Mouse (Mus musculus) cerebellum, postnatal 10 days (tissue): Measurements from ENCODE around the gene Adamts17.
A peak's percentile ranks its signal among the peaks of the same experiment; 100 is the strongest.

ENCODE experiments used
- DNase-seq, 2 experiments: peaks; one replicate each; pipeline ENCODE4 v3.0.0; 2021; ENCODE audit warnings: mixed read lengths in 2 of 2

The Adamts17 gene

GRCm38 (mm10) chr7:67036502-67037485, 197.3 kb downstream of the Adamts17 start:
- DNase-seq: no peak

GRCm38 (mm10) chr7:67037726-67038520, 198.4 kb downstream of the Adamts17 start:
- DNase-seq: no peak

- DNase-seq: no peak
These were observed 199.6 kb downstream of the Adamts17 start for GRCm38 (mm10) chr7:67039143-67039542.

- no peak for DNase-seq
These were observed 200.3 kb downstream of the Adamts17 start for GRCm38 (mm10) chr7:67039861-67040260.

DNA sequence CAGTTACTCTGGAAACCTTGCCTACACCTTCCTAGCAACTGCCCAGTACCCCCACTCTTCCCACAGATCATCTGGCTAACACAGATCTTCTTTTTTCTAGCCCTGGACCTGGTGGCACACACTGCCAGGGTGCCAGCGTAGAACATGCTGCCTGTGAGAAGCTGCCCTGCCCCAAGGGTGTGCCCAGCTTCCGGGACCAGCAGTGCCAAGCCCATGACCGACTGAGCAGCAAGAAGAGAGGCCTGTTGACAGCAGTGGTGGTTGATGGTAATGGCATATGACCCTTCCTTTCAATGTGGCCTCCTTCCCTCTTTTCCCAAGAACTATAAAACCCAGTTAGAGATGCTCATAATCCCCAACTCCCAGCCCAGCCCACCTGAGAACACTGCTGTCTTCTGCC, 202.2 kb downstream of the Adamts17 start:
- no peak for DNase-seq

DNA sequence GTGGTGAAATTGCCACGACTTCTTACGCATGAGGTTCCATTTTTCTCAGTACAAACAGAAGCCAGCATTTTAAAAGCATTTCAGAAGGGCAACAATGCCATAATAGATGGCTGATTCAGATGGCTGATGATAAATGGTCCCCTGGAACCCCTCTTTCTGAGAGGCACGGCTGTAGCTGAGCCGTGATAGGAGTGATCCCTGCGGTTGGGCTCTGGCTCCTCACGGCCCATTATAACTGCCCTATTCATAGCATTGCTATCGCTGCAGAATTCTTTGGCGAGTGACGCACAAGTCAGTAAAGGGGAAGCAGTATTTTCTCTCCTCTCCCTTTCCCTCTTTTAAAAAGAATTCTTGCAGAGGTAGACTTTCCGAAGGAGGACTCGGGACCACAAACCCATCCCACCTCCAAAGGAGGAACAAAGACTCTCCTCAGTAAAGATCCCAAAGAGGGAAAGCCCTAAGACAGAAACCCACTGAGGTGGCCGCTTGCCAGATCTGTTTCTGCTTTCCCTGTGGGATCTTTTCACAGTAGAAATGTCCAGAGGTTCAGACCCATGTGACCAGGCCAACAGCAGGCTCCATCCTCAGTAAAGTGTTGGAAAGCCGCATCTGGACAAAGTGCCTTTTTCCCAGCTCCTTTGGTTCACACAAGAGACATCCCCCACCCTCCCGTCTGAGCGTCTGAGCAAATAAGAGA, 204.7 kb downstream of the Adamts17 start:
- DNase-seq: no peak

GRCm38 (mm10) chr7:67045202-67045601, 205.7 kb downstream of the Adamts17 start:
- DNase-seq: no peak

- peak; percentile 64 to 67 for DNase-seq
These were observed 209.7 kb downstream of the Adamts17 start for GRCm38 (mm10) chr7:67049206-67049605.

DNA sequence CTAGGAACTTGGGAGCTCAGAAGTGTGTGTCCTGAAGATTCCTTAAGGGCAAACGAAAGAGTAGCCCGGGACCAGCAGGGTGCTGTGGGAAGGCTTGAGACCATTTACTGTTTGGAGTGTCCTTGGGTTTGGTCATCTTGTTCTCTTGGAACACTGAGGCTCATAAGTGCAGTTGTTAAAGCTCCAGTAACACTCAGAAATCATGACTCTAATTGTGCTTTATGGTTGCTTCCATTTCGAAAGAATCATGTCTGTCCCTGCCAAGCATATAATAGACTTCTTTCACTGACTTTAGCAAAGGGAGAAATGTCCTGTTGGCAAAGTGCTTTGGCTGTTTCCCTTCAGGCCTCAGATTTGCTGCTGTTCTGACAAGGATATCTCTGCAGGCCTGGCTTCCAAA, 210.9 kb downstream of the Adamts17 start:
- DNase-seq: no peak

- DNase-seq: no peak
These were observed 211.7 kb downstream of the Adamts17 start for GRCm38 (mm10) chr7:67051089-67051718.

DNA sequence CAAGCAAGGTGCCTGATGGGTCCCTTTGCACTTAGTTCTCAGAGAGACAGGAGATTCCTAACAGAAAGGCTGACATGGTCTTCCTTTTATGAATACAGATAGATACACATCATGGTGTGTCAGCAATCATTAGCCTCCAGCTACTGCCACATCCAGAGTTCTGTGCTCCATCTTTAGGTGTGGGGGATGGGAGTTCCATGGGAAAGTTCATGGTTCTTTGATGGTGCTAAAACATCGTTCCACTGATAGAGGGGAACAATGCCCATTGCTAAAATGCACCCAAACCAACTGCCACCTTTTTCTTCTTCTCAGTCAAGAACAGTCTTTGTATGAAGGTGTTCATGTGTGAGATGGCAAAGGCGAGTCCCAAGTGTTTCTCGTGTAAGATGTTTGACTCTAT, 215.3 kb downstream of the Adamts17 start:
- peak in 1 of 2 experiments; percentile 24 for DNase-seq

GRCm38 (mm10) chr7:67055510-67055909, 216.0 kb downstream of the Adamts17 start:
- peak; percentile 89 to 93 for DNase-seq

- DNase-seq: peak; percentile 73 to 86
These were observed 222.2 kb downstream of the Adamts17 start for GRCm38 (mm10) chr7:67061756-67062155.

- no peak for DNase-seq
These were observed 223.0 kb downstream of the Adamts17 start for GRCm38 (mm10) chr7:67062571-67062970.

GRCm38 (mm10) chr7:67064627-67065305, 225.2 kb downstream of the Adamts17 start:
- DNase-seq: no peak

DNA sequence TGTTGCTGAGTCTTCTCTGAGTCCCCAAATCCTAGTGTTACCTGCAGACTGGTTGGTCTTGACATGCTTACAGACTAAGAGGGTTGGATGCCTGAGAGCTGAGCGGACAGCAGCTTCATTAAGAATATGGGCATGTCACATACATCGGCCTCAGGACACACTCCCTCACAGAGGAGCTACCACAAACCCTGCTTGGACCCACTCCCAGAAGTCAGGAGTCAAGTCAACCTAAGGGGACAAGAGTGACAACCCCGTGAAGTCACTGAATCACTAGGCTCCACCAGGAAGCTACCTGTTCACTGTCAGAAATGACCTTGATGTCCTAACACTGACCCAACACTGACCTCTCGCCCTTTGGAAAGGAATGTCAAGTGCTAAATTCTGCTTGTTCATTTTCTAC, 226.1 kb downstream of the Adamts17 start:
- no peak for DNase-seq

DNA sequence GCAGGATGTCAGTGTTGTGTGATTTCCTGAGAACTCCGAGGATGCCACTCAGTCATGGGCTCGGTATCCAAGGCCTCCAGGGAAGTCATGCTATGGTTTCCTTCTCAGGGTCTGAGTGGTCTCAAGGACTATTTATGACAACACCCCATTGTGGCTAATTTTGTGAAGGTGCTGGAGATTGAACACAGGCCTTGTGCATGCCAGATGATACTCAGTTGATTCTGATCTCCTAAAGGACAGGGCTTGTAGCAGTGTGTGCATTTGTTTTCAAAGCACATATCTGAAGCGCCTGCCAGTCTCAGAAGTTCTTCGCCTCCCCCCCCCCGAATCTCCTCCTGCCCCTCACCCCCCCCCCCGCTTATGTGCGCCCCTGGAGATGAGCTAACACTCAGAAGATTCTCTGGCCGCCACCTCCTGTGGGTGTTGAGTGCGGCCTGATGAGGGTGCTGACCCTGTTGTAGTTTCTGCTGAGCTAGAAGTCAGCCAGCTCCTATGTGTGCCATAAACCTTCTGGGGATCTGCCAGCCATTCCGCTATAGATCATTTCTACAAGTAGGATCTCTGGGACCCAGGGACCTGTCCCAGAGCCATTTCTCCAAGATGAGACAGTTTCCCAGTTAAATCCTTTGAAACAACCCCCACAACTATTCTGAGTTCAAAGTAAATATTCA, 232.6 kb downstream of the Adamts17 start:
- DNase-seq: no peak

DNA sequence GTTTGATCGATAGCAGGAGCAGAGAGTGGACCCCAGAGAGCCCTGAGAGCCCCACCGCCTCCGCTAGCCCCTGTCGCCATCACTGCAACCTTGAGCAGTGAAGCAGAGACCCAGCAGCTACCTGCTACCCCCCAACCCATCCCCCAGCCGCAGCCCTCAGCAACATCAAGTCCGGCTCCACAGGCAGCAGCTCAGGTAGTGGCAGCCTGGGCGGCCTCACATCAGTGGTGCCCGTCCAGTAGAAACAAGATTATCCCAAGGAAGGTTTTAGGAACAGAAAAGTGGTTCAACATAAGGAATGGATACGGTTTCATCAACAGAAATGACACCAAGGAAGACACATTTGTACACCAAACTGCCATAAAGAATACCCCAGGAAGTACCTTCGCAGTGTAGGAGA, 243.2 kb downstream of the Adamts17 start:
- DNase-seq: no peak

- peak; percentile 91 for DNase-seq
These were observed 248.2 kb downstream of the Adamts17 start for GRCm38 (mm10) chr7:67087759-67088158.

GRCm38 (mm10) chr7:67097096-67097495, 257.6 kb downstream of the Adamts17 start:
- no peak for DNase-seq

- no peak for DNase-seq
These were observed 262.0 kb downstream of the Adamts17 start for GRCm38 (mm10) chr7:67101418-67101973.
